Mouse (Mus musculus) CH12.LX (cell line): ENCODE measurements around the gene Ddost. TPM values are rescaled to one million over a fixed set of nuclear protein-coding genes. Genes with fewer than 3 reads are reported as not detected.
A peak's percentile ranks its signal among the peaks of the same experiment; 100 is the strongest.

Experiments
- DNase-seq: peaks from one replicate; pipeline ENCODE4 v3.0.0-alpha.2; 2013; ENCODE audit errors: extremely low read depth
- H3K27ac ChIP-seq: 2 replicates; pipeline ENCODE4 v1.5.1; 2012; ENCODE audit warnings: low read depth, mild to moderate bottlenecking, control low read depth, moderate library complexity; ENCODE audit not compliant: insufficient read depth
- H3K27me3 ChIP-seq: replicated peaks from 2 replicates; pipeline ENCODE3; 2012; ENCODE audit warnings: inconsistent platforms
- H3K36me3 ChIP-seq, 2 experiments: replicated peaks in 1 of 2; 2 replicates each; pipeline versions ENCODE3 to v1.6.1; 2012; ENCODE audit warnings: inconsistent platforms in 1 of 2, low read length in 1 of 2, mild to moderate bottlenecking in 1 of 2, mixed read lengths in 1 of 2, moderate library complexity in 1 of 2; ENCODE audit not compliant: control insufficient read depth in 1 of 2, insufficient read depth in 1 of 2
- H3K4me1 ChIP-seq, 2 experiments: 2 replicates each; pipeline ENCODE4 v1.6.1; 2012; ENCODE audit warnings: inconsistent platforms in 1 of 2, moderate library complexity in 1 of 2; ENCODE audit not compliant: insufficient read depth in 2 of 2, control insufficient read depth in 1 of 2
- H3K4me2 ChIP-seq: 2 replicates; pipeline ENCODE4 v1.6.1; 2012; ENCODE audit warnings: low read depth, mild to moderate bottlenecking, control low read depth; ENCODE audit not compliant: poor library complexity, insufficient read depth, severe bottlenecking
- H3K4me3 ChIP-seq, 3 experiments: fragments of 150-350 bp in 1 of 3; sonication (generic) in 1 of 3; replicated peaks in 1 of 3; 2 replicates each; pipeline versions ENCODE3 to v1.5.1; 2011 to 2012; ENCODE audit warnings: low read depth in 2 of 3, low read length in 2 of 3, mild to moderate bottlenecking in 2 of 3, moderate library complexity in 2 of 3, control low read depth in 1 of 3, improper control_type of control experiment in 1 of 3, inconsistent platforms in 1 of 3, mixed read lengths in 1 of 3; ENCODE audit not compliant: poor library complexity in 1 of 3
- H3K79me2 ChIP-seq: replicated peaks from 2 replicates; pipeline ENCODE4 v1.6.1; 2012; ENCODE audit warnings: mild to moderate bottlenecking, moderate library complexity; ENCODE audit not compliant: control insufficient read depth, poor library complexity, insufficient read depth, severe bottlenecking; ENCODE audit errors: extremely low read depth
- H3K9ac ChIP-seq: 2 replicates; pipeline ENCODE4 v1.6.1; 2012; ENCODE audit warnings: low read depth, mild to moderate bottlenecking, control low read depth, moderate library complexity; ENCODE audit not compliant: insufficient read depth
- H3K9me3 ChIP-seq: replicated peaks from 2 replicates; pipeline ENCODE3; 2012; ENCODE audit warnings: low read length, inconsistent platforms, mixed read lengths
- CTCF ChIP-seq, 2 experiments: IDR thresholded peaks in 1 of 2; conservative IDR thresholded peaks in 1 of 2; 2 replicates each; pipeline ENCODE4 v1.5.1; 2011 to 2012; ENCODE audit warnings: low read depth in 2 of 2, low read length in 2 of 2, improper control_type of control experiment in 1 of 2, inconsistent platforms in 1 of 2, mild to moderate bottlenecking in 1 of 2, moderate library complexity in 1 of 2
- E2F4 ChIP-seq: IDR thresholded peaks from 2 replicates; pipeline ENCODE4 v1.6.1; 2011; ENCODE audit warnings: low read depth, low read length, improper control_type of control experiment; ENCODE audit not compliant: insufficient replicate concordance
- GABPA ChIP-seq: IDR thresholded peaks from 2 replicates; pipeline ENCODE4 v1.6.1; 2012; ENCODE audit warnings: low read depth, low read length, improper control_type of control experiment, inconsistent platforms; ENCODE audit not compliant: insufficient replicate concordance
- HCFC1 ChIP-seq: IDR thresholded peaks from 2 replicates; pipeline ENCODE4 v1.6.1; 2012; ENCODE audit warnings: low read depth, mild to moderate bottlenecking, inconsistent platforms, low read length, improper control_type of control experiment
- KAT2A ChIP-seq: IDR thresholded peaks from 2 replicates; pipeline ENCODE4 v1.6.1; 2012; ENCODE audit warnings: low read length, improper control_type of control experiment, inconsistent platforms; ENCODE audit not compliant: insufficient replicate concordance
- MAX ChIP-seq: IDR thresholded peaks from 2 replicates; pipeline ENCODE4 v1.6.1; 2011; ENCODE audit warnings: low read length, improper control_type of control experiment
- MEF2A ChIP-seq: IDR thresholded peaks from 2 replicates; pipeline ENCODE4 v1.6.1; 2014; ENCODE audit warnings: low read depth, mild to moderate bottlenecking, inconsistent platforms, low read length, improper control_type of control experiment, borderline replicate concordance
- MXI1 ChIP-seq: IDR thresholded peaks from 2 replicates; pipeline ENCODE4 v1.6.1; 2011; ENCODE audit warnings: mild to moderate bottlenecking, low read depth, low read length, improper control_type of control experiment
- MYC ChIP-seq: IDR thresholded peaks from 2 replicates; pipeline ENCODE4 v1.6.1; 2011; ENCODE audit warnings: low read depth, mild to moderate bottlenecking, improper control_type of control experiment, low read length
- NELFE ChIP-seq: IDR thresholded peaks from 2 replicates; pipeline ENCODE4 v1.6.1; 2011; ENCODE audit warnings: low read depth, low read length, improper control_type of control experiment
- POLR2A ChIP-seq: IDR thresholded peaks from 2 replicates; pipeline ENCODE4 v1.6.1; 2011; ENCODE audit warnings: low read depth, mild to moderate bottlenecking, improper control_type of control experiment, low read length
- POLR2AphosphoS2 ChIP-seq: IDR thresholded peaks from 2 replicates; pipeline ENCODE4 v1.6.1; 2011; ENCODE audit warnings: low read depth, low read length, improper control_type of control experiment
- TCF12 ChIP-seq: IDR thresholded peaks from 2 replicates; pipeline ENCODE4 v1.6.1; 2014; ENCODE audit warnings: low read depth, mild to moderate bottlenecking, inconsistent platforms, low read length, improper control_type of control experiment
- ZMIZ1 ChIP-seq: IDR thresholded peaks from 2 replicates; pipeline ENCODE4 v1.6.1; 2012; ENCODE audit warnings: low read depth, mild to moderate bottlenecking, inconsistent platforms, low read length, improper control_type of control experiment
- dilution Hi-C: fragments of 300-500 bp; cut with MboI; formaldehyde crosslinking; loops from 2 replicates; pipeline ENCODE4 v1.14.3; 2020; ENCODE audit warnings: low sequenced_read_pairs; ENCODE audit not compliant: extremely low pct_unique_long_range_greater_than_20kb, extremely low pct_ligation_motif_present
- in situ Hi-C: fragments of 300-500 bp; cut with MboI; formaldehyde crosslinking; loops from 3 replicates; pipeline ENCODE4 v1.14.3; 2019; ENCODE audit warnings: low sequenced_read_pairs, low pct_ligation_motif_present, low pct_unique_long_range_greater_than_20kb, mixed read lengths
- polyA plus RNA-seq: library from polyadenylated mRNA; unstranded; fragments of >175 nt; gene quantifications from 2 replicates; pipeline ENCODE4 v1.2.1, GENCODE M21; 2012; ENCODE audit warnings: low read depth; ENCODE audit not compliant: insufficient read length
- total RNA-seq, 2 experiments: library from RNA; depleted of rRNA; stranded (reverse); fragments of 300-350 nt in 1 of 2; fragments of >200 nt in 1 of 2; gene quantifications; 2 replicates each; pipeline ENCODE4 v1.2.3; 2012 to 2014

Ddost gene
- total and polyA plus RNA-seq, 3 experiments: 163 to 186 (median 164) TPM

DNA sequence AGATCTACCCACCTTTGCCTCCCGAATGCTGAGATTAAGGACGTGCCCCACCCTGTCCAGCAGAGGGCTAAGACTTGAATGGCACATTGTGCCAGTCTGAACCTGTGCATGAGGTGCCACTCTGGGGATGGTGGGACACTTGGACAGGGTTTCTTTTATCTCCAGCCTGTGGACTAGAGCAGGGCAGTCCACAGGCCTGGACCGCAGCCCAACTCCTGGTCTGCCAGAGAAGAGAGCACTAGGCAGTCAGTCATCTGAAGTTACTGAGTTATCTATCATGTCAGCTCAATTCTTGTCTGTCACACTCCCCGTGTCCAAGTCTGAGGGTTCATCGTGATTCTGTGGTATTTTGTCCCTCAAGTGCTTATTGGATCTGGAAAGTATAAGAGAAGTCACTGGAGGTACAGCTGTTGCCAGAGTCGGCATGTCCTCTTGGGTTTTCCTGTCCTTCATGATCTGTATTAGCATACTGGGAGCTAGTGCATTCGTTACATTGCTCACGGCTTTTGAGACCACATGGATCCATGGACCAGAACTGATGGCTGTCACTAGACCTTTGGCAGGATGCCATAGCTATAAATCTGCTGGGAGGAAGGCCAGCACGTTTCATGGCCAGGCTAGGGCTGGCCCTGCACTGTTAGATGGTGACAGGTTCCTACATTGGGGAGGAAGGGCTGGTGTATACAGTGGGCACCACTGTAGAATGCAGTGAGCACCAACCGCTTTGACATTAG, 49.1 kb downstream of the Ddost start:
- H3K4me3 ChIP-seq: no peak overlapping the region
- H3K27me3 ChIP-seq: peaks cover 88% of the 10 kb centered on the region
- DNase-seq: no peak
- no peak overlapping the region for H3K4me2 ChIP-seq
- H3K79me2 ChIP-seq: no peaks in the 10 kb centered on the region
- H3K9me3 ChIP-seq: peaks cover 11% of the 10 kb centered on the region
- TF ChIP-seq CTCF (conservative IDR thresholded peaks at IDR 0.05 in 1 of 2, IDR thresholded peaks at IDR 0.05 in 1 of 2; ENCODE audit: low read depth in 2 of 2, low read length in 2 of 2) (peak in 1 of 2 experiments; percentile 5; a peak in 1 of 4 replicates), HCFC1 (no peak)
- in situ Hi-C loops: no loop called here
- no peaks in the 10 kb centered on the region for H3K4me1 ChIP-seq
- H3K36me3 ChIP-seq: no peaks in the 10 kb centered on the region
- no peak overlapping the region for H3K27ac ChIP-seq
- dilution Hi-C loops: no loop called here
- H3K9ac ChIP-seq: no peak overlapping the region

DNA sequence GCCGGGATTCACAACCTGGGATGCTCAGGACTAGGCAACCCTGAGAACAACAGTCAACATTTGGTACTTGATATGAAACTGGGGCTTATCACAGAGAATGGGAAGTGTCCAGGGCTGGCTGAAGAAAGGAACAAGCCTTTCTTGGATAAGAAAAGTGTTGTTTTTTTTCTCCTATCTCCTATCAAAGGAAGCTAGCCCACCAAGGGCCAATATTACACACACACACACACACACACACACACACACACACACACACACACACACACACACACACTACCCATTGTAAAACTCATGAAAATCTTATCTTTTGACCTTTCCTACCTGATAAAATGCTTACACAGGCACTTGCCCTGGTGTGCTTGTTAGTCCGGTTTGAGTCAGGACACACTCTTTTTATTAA, 51.0 kb downstream of the Ddost start:
- Histone ChIP-seq H3K27ac (no peak overlapping the region), H3K36me3 (no peaks in the 10 kb centered on the region), H3K79me2 (no peaks in the 10 kb centered on the region), H3K4me3 (no peak overlapping the region), H3K4me2 (no peak overlapping the region), H3K9ac (no peak overlapping the region), H3K27me3 (peaks cover 85% of the 10 kb centered on the region), H3K4me1 (no peaks in the 10 kb centered on the region), H3K9me3 (peaks cover 10% of the 10 kb centered on the region)
- dilution Hi-C loops: no loop called here
- no peak for DNase-seq
- in situ Hi-C loops: no loop called here
- TF ChIP-seq MEF2A: no peak
- TF ChIP-seq MXI1: no peak
- no peak for TF ChIP-seq NELFE
- no peak for TF ChIP-seq KAT2A
- TF ChIP-seq ZMIZ1: no peak
- no peak for TF ChIP-seq POLR2AphosphoS2
- TF ChIP-seq GABPA: no peak

DNA sequence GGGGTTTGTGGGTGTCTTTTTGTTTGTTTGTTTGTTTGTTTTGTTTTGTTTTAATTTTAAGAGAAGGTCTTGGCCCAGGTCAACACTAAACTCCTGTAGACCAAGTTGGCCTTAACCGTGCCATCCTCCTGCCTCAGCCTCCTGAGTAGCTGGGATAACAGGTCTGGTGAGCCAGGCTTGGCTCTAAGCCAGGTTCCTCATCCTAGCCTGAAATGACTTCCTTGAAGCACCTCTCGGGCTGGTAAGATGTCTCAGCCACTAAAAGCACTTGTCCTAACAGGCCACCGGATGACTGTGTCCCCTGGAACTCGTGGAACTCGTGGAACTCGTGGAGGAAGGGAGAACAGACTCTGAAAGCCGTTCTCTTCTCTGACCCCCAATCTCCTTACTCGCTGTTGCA, 51.6 kb downstream of the Ddost start:
- peaks cover 85% of the 10 kb centered on the region for H3K27me3 ChIP-seq
- no peaks in the 10 kb centered on the region for H3K36me3 ChIP-seq
- H3K79me2 ChIP-seq: no peaks in the 10 kb centered on the region
- H3K9ac ChIP-seq: no peak overlapping the region
- in situ Hi-C loops (no loop called here), dilution Hi-C loops (no loop called here)
- DNase-seq: no peak
- H3K4me1 ChIP-seq: no peaks in the 10 kb centered on the region
- H3K27ac ChIP-seq: no peak overlapping the region
- TF ChIP-seq MYC (no peak), E2F4 (no peak), TCF12 (no peak), POLR2A (no peak), CTCF (conservative IDR thresholded peaks at IDR 0.05 in 1 of 2, IDR thresholded peaks at IDR 0.05 in 1 of 2; ENCODE audit: low read depth in 2 of 2, low read length in 2 of 2) (no peak), MAX (no peak)
- H3K9me3 ChIP-seq: peaks cover 8% of the 10 kb centered on the region
- no peak overlapping the region for H3K4me3 ChIP-seq
- no peak overlapping the region for H3K4me2 ChIP-seq
